Mouse (Mus musculus) midbrain, embryonic 12.5 days (tissue): ENCODE results near the gene Nck2. TPM values are rescaled to one million over a fixed set of nuclear protein-coding genes. Genes with fewer than 3 reads are reported as not detected.

Experiments
- ATAC-seq: fragments of 200-750 bp; cut with Nextera tagmentation; 2 replicates; pipeline ENCODE4 v1.8.0; 2017; ENCODE audit warnings: low read depth, moderate TSS enrichment, moderate library complexity; ENCODE audit not compliant: low FRiP score
- H3K27ac ChIP-seq: fragments of 300-500 bp; sonication (generic); replicated peaks from 2 replicates; pipeline ENCODE4 v1.5.1; 2016; ENCODE audit warnings: mild to moderate bottlenecking
- H3K27me3 ChIP-seq: fragments of 300-500 bp; sonication (generic); 2 replicates; pipeline ENCODE4 v1.6.1; 2016; ENCODE audit warnings: mild to moderate bottlenecking
- H3K36me3 ChIP-seq: fragments of 300-500 bp; sonication (generic); 2 replicates; pipeline ENCODE4 v1.6.1; 2016
- H3K4me1 ChIP-seq: fragments of 300-500 bp; sonication (generic); 2 replicates; pipeline ENCODE4 v1.6.1; 2016
- H3K4me2 ChIP-seq: fragments of 300-500 bp; sonication (generic); replicated peaks from 2 replicates; pipeline ENCODE4 v1.6.1; 2016; ENCODE audit warnings: mild to moderate bottlenecking, moderate library complexity
- H3K4me3 ChIP-seq: fragments of 300-500 bp; sonication (generic); 2 replicates; pipeline ENCODE4 v1.5.1; 2016; ENCODE audit warnings: mild to moderate bottlenecking
- H3K9ac ChIP-seq: fragments of 300-500 bp; sonication (generic); replicated peaks from 2 replicates; pipeline ENCODE4 v1.6.1; 2016; ENCODE audit warnings: mild to moderate bottlenecking, moderate library complexity
- H3K9me3 ChIP-seq: fragments of 300-500 bp; sonication (generic); 2 replicates; pipeline ENCODE4 v1.6.1; 2016; ENCODE audit warnings: mild to moderate bottlenecking
- WGBS: fragments of 180-500 bp; shearing (Covaris S2); methylation state at CpG from one replicate; pipeline ENCODE4 v1.1.7; 2016; 5-methylcytosine and 5-hydroxymethylcytosine counted together
- polyA plus RNA-seq: library from polyadenylated mRNA; unstranded; fragments of >200 nt; fragmentation: Nextera tagmentation; extraction: Ambion mirVana; gene quantifications from 2 replicates; pipeline ENCODE4 v1.2.1, GENCODE M21; 2016

Gene Nck2
- polyA plus RNA-seq, 1 experiment from 2014 or later: 41.8 TPM

DNA sequence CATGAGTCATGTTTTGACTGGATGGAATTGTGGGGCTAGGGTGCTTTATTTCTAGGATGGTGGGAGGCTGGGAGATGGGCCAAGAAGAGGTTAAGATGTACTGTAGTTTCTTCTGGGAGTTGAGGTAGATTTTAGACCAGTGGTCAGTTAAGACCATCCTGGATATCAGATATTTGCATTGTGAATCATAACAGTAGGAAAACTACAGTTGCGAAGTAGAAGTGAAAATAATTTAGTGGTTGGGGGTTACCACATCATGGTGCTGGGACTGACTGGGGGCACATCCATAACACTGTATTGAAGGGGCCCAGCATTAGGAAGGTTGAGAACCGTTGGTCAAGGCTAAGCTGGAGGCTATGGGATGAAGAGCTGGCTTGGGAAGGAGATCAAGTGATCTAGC is 1.8 kb upstream of the Nck2 start:
- ATAC-seq: no peak
- no peak overlapping the region for H3K4me2 ChIP-seq
- no peak overlapping the region for H3K9ac ChIP-seq
- no peak overlapping the region for H3K4me3 ChIP-seq
- no peak overlapping the region for H3K27ac ChIP-seq
- no peaks in the 10 kb centered on the region for H3K9me3 ChIP-seq
- no peaks in the 10 kb centered on the region; the same call in 1 of the 2 replicates for H3K27me3 ChIP-seq
- no peaks in the 10 kb centered on the region for H3K36me3 ChIP-seq
- WGBS: 90% methylated on average over 2 of the region's 2 CpGs
- H3K4me1 ChIP-seq: peaks cover 19% of the 10 kb centered on the region

DNA sequence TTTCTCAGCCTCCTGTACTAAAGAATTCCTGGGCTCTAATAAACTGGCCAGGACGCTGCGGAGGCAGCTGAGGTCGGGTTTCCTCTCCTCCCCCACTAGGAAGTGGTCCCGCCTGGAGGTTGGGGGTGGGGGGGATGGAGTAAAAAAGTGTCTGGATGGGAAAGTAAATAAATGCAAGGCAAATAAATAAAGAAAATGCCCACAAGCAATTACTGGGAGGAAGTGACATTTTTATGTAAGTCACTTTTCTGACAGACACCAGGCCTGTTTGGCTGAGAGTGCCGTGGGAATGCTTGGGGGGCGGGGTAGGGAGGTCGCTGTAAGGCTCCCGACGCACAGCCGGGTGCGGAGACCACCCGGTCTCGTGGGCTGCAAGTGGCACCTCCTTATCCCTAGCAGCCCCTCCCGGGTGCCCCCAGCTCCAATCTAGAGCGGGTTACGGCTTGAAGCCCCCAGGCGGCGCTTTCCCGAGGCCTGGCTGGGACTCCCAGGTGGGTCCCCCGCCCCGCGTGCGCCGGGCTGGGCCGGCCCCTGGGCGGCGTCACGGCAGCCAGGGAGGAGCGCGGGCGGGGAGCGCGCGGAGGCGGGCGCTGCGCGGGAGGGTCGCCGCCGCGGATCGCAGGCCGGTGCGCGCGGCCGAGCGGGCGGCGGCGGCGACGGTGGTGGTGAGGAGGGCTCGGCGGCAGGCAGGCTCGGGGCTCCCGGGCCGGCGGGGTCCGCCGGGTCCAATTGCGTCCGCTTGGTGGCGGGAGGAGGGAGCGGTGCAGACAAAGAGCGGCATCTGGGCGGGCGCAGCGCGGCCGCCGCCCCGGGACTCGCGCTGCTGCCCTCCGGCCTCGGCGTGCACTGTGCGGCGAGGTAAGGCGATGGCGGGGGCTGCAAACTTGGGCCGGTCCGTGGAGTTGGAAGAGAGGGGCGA is 1.1 kb downstream of the Nck2 start:
- H3K27me3 ChIP-seq: no peaks in the 10 kb centered on the region; the same call in 1 of the 2 replicates

DNA sequence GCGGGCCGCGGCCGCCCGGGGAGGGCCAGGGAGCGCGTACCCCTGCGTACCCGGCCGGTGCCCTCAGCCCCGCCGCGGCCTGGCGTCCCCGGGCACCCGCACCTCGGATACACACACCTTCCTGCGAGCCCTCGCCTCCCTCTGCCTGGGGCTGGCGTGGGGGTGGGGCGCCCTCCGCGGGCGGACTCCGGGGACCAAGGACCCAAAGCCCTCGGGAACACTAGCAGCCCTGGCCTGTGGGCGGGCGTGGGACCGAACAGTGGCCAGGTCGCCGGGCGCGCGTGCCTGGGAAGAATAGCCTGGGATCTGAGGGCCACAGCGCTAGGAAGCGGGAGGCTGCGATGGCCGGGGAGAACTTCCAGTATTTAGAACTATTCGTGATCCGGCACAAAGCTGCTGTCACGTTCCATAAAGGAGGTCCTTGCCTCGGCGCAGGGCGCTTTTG is 1.7 kb downstream of the Nck2 start:
- peaks cover 29% of the 10 kb centered on the region for H3K4me1 ChIP-seq
- no peaks in the 10 kb centered on the region for H3K9me3 ChIP-seq
- H3K27me3 ChIP-seq: no peaks in the 10 kb centered on the region; the same call in 1 of the 2 replicates
- H3K4me3 ChIP-seq: peak overlapping the region; percentile 92
- WGBS: under 1% methylated on average over 42 of the region's 44 CpGs
- no peaks in the 10 kb centered on the region for H3K36me3 ChIP-seq
- peak overlapping the region; percentile 86 for H3K27ac ChIP-seq
- ATAC-seq: no peak; the same call in none of the 2 replicates
- H3K9ac ChIP-seq: peak overlapping the region; percentile 97
- H3K4me2 ChIP-seq: peak overlapping the region; percentile 90

More for the DNA sequence above, 1.1 kb downstream of the Nck2 start:
- no peaks in the 10 kb centered on the region for H3K36me3 ChIP-seq
- H3K9me3 ChIP-seq: no peaks in the 10 kb centered on the region
- peak overlapping the region; percentile 97 for H3K9ac ChIP-seq
- peak; percentile 93 for ATAC-seq
- H3K4me1 ChIP-seq: peaks cover 25% of the 10 kb centered on the region
- H3K27ac ChIP-seq: peak overlapping the region; percentile 86
- peak overlapping the region; percentile 92 for H3K4me3 ChIP-seq
- peak overlapping the region; percentile 90 for H3K4me2 ChIP-seq
- WGBS: under 1% methylated on average over 58 of the region's 86 CpGs

DNA sequence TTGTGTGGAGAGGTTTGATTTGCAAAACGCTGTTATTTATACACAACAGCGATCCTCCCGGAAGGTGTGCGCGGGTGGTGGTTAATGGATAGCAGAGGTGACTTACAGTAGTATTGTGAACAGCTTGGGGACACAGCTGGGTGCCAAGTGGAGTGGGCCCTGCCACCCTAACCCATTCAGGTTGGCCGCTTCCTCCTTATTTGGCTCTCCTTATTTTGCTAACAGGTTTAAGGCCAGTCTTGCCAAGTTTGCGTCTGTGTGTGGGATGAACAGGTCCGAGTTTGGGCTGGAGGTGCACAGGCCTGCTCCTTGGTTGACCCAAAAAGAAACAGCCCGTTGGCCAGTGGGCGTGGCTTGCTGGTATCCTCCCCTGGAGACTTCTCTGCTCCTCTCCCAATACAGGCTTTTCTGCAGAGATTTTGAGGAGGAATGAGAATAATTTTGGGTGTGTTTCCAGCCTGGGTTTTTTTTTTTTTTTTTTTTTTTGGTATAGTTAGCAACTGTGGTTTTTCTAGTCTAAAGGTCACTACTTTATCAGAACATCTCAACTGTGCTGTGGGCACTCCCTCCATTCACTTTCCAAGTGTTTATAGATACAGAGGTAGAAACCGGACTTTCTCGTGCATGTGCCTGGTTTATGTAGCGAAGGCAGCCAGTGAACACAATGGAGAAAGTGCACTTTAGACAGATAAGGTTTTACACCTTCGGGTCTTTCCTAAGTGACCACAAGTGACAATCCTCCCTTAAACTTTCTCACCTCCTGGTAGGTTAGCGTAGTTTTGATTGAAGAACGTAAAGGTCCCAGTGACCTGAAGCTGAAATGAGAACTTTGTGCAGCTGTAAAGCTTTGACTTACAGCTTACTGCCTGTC is 2.6 kb downstream of the Nck2 start:
- peak overlapping the region; percentile 97 for H3K9ac ChIP-seq
- H3K27ac ChIP-seq: peak overlapping the region; percentile 86
- H3K27me3 ChIP-seq: no peaks in the 10 kb centered on the region; the same call in 1 of the 2 replicates
- ATAC-seq: no peak
- H3K36me3 ChIP-seq: no peaks in the 10 kb centered on the region
- 24% methylated on average over 16 of the region's 16 CpGs for WGBS
- peak overlapping the region; percentile 90 for H3K4me2 ChIP-seq
- peak overlapping the region; percentile 92 for H3K4me3 ChIP-seq
- peaks cover 29% of the 10 kb centered on the region for H3K4me1 ChIP-seq
- H3K9me3 ChIP-seq: no peaks in the 10 kb centered on the region

DNA sequence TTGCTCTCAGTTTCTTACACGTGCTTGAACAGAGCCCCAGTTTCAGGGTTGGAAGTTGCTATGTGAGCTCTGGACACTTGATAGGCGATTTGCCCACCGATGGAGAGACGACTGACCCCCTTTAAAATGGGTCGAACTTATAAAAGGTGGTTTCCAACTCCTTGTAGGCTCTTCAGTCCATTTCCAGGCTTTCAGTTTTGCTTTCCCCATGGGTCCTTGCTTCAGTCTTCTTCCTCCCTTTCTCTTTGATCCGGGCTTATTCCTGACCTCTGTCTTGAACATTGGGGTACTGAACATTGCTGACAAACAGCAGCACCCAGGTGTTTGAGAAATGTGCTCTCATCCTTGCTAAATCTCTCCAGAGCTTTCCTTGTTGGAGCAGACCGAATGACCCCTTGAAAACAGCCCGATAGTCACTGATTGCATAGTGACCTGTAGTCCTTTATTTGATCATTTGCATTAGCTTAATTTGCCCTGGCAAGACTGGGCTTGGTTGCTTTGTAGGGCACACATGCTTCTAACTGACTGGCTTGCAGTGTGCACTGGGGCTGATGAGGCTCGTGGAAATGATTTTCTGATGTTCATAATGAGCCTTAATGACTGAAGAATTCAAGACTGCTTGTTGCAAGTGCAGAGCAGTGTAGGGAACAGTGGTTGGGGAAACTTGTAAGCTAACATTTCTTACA is 3.4 kb downstream of the Nck2 start:
- H3K27ac ChIP-seq: no peak overlapping the region
- no peaks in the 10 kb centered on the region; the same call in 1 of the 2 replicates for H3K27me3 ChIP-seq
- no peak for ATAC-seq
- no peaks in the 10 kb centered on the region for H3K9me3 ChIP-seq
- peak overlapping the region; percentile 90 for H3K4me2 ChIP-seq
- no peaks in the 10 kb centered on the region for H3K36me3 ChIP-seq
- H3K9ac ChIP-seq: no peak overlapping the region
- 48% methylated on average over 9 of the region's 9 CpGs for WGBS
- H3K4me3 ChIP-seq: peak overlapping the region; percentile 92; the same call in 1 of the 2 replicates
- peaks cover 29% of the 10 kb centered on the region for H3K4me1 ChIP-seq

DNA sequence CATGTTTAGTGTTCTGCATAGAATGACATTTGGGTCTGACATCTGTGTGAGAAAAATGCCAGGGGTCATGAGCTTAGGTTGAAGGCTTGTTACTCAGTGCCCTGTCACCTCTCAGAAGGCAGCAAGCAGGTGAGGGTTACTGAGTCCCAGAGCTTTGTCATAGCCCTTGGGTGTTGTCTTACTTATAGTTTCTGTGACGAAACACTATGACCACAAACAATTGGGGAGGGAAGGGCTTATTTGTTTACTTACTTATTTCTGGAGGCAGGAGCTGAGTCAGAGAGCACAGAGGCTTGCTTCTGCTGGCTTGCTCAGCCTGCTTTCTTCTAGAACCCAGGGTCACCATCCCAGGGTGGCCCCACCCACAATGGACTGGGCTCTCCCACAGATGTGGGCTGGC is 6.4 kb downstream of the Nck2 start:
- H3K27ac ChIP-seq: no peak overlapping the region
- peaks cover 19% of the 10 kb centered on the region for H3K4me1 ChIP-seq
- no peak overlapping the region for H3K4me3 ChIP-seq
- no peak for ATAC-seq
- H3K9me3 ChIP-seq: no peaks in the 10 kb centered on the region
- H3K36me3 ChIP-seq: no peaks in the 10 kb centered on the region
- 75% methylated on average over 1 of the region's 1 CpGs for WGBS
- H3K27me3 ChIP-seq: no peaks in the 10 kb centered on the region
- H3K9ac ChIP-seq: no peak overlapping the region
- no peak overlapping the region for H3K4me2 ChIP-seq

DNA sequence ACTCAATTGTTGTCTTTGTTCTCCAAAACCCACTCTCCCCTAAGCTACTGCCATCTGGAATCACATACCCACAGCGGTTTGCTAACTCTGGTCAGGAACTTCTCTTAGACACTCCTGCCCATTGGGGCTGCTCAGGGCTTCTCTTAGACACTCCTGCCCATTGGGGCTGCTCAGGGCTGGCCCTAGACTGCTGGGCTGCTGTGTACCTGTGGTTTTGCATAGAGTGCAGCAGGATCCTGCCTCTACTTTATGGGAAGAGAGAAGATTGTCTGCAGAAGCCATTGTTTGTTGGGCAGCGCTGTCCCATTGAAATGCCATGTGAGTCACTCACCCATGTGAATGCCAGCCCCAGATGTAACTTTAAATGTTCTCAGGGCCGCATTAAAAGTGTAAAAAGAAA is 9.3 kb downstream of the Nck2 start:
- WGBS: 82% methylated on average over 3 of the region's 3 CpGs
- ATAC-seq: no peak
- Histone ChIP-seq H3K9me3 (no peaks in the 10 kb centered on the region), H3K27me3 (no peaks in the 10 kb centered on the region), H3K36me3 (no peaks in the 10 kb centered on the region), H3K4me2 (no peak overlapping the region), H3K9ac (no peak overlapping the region), H3K4me1 (peaks cover 4% of the 10 kb centered on the region), H3K27ac (no peak overlapping the region), H3K4me3 (no peak overlapping the region)

DNA sequence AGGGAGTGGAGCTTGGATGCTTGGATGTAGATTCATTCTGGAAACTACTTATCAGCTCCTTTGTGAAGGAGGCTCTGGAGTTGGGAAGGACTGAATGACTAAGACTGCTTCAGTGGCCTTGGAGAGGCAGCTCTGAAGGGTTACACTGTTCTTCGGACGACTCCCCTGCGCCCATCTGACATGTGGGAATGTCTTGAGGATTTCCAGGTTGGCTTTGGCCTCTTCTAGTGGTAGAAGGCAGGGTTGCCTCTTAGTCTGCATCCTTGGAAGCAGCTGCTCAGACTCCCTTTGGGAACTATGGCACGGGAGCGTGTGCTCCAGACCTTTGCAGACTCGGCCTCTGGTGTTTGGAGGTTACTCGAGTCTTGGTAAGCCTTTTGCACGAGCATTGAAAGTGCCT is 10.4 kb downstream of the Nck2 start:
- WGBS: 86% methylated on average over 8 of the region's 8 CpGs

DNA sequence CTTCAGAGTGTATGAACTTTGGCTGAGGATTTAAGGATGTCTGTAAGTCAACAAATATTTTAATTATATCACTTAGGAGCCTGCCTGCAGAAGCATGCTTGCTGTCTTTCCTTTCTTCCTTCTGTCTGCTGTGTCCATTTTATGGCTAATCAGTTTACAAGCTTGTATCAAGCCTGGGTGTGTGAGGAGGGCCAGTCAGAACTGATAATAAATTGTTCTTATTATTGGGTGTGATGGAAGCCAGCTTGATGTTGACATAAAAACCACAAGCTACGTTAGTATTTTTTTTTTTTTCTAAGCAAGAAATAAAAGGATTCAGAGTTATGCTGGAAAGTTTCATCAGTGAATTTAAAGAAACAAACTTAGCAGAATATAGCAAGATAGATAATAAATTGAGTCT is 10.8 kb downstream of the Nck2 start:
- Histone ChIP-seq H3K36me3 (no peaks in the 10 kb centered on the region), H3K4me3 (no peak overlapping the region), H3K27ac (no peak overlapping the region), H3K27me3 (no peaks in the 10 kb centered on the region), H3K4me1 (peaks cover 6% of the 10 kb centered on the region), H3K9me3 (no peaks in the 10 kb centered on the region), H3K9ac (no peak overlapping the region), H3K4me2 (no peak overlapping the region)
- ATAC-seq: no peak
- 91% methylated on average over 1 of the region's 1 CpGs for WGBS

More for the DNA sequence above, 10.4 kb downstream of the Nck2 start:
- H3K36me3 ChIP-seq: no peaks in the 10 kb centered on the region
- peaks cover 6% of the 10 kb centered on the region for H3K4me1 ChIP-seq
- no peak overlapping the region for H3K9ac ChIP-seq
- H3K4me3 ChIP-seq: no peak overlapping the region
- H3K27me3 ChIP-seq: no peaks in the 10 kb centered on the region
- H3K27ac ChIP-seq: no peak overlapping the region
- no peaks in the 10 kb centered on the region for H3K9me3 ChIP-seq
- H3K4me2 ChIP-seq: no peak overlapping the region
- ATAC-seq: no peak

DNA sequence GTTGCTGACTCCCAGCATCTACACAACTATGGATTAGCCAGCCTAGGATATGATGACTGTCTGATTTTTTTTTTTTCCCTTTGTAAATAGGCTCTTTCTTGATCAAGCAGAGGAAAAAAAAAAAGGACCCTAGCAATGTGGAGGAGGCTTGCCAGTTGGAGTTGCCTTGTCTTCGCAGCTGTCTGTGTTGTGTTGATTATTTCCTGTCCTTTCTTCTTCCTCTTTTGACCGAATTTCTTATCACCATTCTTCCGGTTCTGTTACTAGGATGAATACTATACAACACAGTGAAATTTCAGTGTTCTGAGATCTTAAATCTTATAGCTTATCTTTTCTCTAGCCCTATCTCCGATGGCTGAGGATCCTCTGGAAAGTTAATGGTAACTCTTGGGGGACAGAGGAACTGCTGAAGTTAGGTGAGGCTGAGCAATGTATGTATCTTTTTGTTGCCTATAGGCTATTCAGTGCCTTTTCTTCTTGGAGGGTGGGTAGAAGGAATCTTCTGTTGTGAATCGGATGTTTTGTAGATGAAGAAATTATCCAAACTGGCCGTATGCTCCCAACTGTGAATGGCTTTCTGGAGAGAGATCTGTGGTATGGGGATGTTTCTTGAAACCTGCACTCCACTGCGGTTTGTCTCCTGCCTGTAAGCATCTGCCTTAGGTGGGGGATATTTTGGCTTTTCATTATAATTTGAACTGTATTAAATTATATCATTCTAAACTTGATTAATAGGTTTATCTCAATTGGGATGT is 12.8 kb downstream of the Nck2 start:
- Histone ChIP-seq H3K36me3 (no peaks in the 10 kb centered on the region), H3K4me2 (no peak overlapping the region), H3K4me1 (peaks cover 2% of the 10 kb centered on the region), H3K9me3 (no peaks in the 10 kb centered on the region), H3K27ac (no peak overlapping the region), H3K27me3 (no peaks in the 10 kb centered on the region), H3K9ac (no peak overlapping the region), H3K4me3 (no peak overlapping the region)
- no peak for ATAC-seq
- WGBS: 87% methylated on average over 7 of the region's 7 CpGs

DNA sequence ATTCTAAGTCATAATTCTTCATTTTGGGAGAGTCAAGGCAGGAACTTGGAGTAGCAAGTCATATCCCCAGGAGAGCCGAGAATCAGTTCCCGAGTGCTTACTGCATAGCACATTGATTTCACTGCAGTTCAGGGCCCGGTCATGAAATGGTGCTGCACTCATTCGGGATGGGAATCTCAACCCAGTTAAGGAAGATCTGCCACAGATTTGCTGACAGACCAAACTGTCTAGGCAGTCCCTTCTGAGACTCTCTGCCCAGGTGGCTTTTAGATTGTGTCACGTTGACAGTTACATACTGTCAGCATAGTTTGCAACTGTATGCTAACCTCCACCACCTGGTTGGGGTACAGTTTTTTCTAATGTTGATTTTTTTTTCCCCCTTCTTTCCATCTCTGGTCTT is 16.1 kb downstream of the Nck2 start:
- no peak for ATAC-seq
- Histone ChIP-seq H3K27ac (no peak overlapping the region), H3K36me3 (no peaks in the 10 kb centered on the region), H3K4me1 (peaks cover 2% of the 10 kb centered on the region), H3K27me3 (no peaks in the 10 kb centered on the region), H3K9ac (no peak overlapping the region), H3K4me2 (no peak overlapping the region), H3K9me3 (no peaks in the 10 kb centered on the region), H3K4me3 (no peak overlapping the region)
- 92% methylated on average over 5 of the region's 5 CpGs for whole genome bisulfite sequencing
